Mouse (Mus musculus): ENCODE results near the gene Rapgef3. TPM values are rescaled to one million over a fixed set of nuclear protein-coding genes. Genes with fewer than 3 reads are reported as not detected.

The Rapgef3 gene
- polyA plus RNA-seq, 1 experiment from 2014 or later: 8.0 TPM

GRCm38 (mm10) chr15:97787799-97788667 lies 20.3 kb upstream of the Rapgef3 start:
- Histone ChIP-seq H3K27me3 (replicated peaks; ENCODE audit: control insufficient read depth, insufficient read depth, low read length) (no peaks in the 10 kb centered on the region), H3K4me2 (ENCODE audit: low read depth, low read length) (no peak overlapping the region), H3K4me3 (ENCODE audit: low read depth, low read length) (no peak overlapping the region), H3K36me3 (ENCODE audit: control insufficient read depth, insufficient read depth, low read length) (peaks cover 21% of the 10 kb centered on the region), H3K27ac (replicated peaks; ENCODE audit: low read depth, low read length) (no peak overlapping the region), H3K9ac (ENCODE audit: low read depth, low read length) (no peak overlapping the region), H3K9me3 (ENCODE audit: control insufficient read depth, low read length) (no peaks in the 10 kb centered on the region), H3K4me1 (ENCODE audit: control insufficient read depth, insufficient read depth, low read length) (0 out of 2 replicates have a peak, but pooled peaks cover 5% of the 10 kb centered on the region)
- ATAC-seq (ENCODE audit: low read depth): no peak
- DNase-seq (ENCODE audit: low spot score): no peak
- WGBS: 69% methylated on average over 19 of the region's 19 CpGs

GRCm38 (mm10) chr15:97787148-97787798 lies 19.5 kb upstream of the Rapgef3 start:
- Histone ChIP-seq H3K36me3 (ENCODE audit: control insufficient read depth, insufficient read depth, low read length) (peaks cover 15% of the 10 kb centered on the region), H3K27ac (replicated peaks; ENCODE audit: low read depth, low read length) (no peak overlapping the region), H3K9ac (ENCODE audit: low read depth, low read length) (no peak overlapping the region), H3K4me1 (ENCODE audit: control insufficient read depth, insufficient read depth, low read length) (peaks cover 10% of the 10 kb centered on the region), H3K9me3 (ENCODE audit: control insufficient read depth, low read length) (no peaks in the 10 kb centered on the region), H3K4me3 (ENCODE audit: low read depth, low read length) (no peak overlapping the region), H3K4me2 (ENCODE audit: low read depth, low read length) (no peak overlapping the region), H3K27me3 (replicated peaks; ENCODE audit: control insufficient read depth, insufficient read depth, low read length) (no peaks in the 10 kb centered on the region)
- DNase-seq (ENCODE audit: low spot score) (no peak), ATAC-seq (ENCODE audit: low read depth) (no peak)
- WGBS: 73% methylated on average over 7 of the region's 7 CpGs

GRCm38 (mm10) chr15:97786412-97787112 lies 18.8 kb upstream of the Rapgef3 start:
- ATAC-seq (ENCODE audit: low read depth): no peak
- no peak for DNase-seq (ENCODE audit: low spot score)
- Histone ChIP-seq H3K4me2 (ENCODE audit: low read depth, low read length) (no peak overlapping the region), H3K4me1 (ENCODE audit: control insufficient read depth, insufficient read depth, low read length) (peaks cover 17% of the 10 kb centered on the region), H3K27ac (replicated peaks; ENCODE audit: low read depth, low read length) (no peak overlapping the region), H3K4me3 (ENCODE audit: low read depth, low read length) (no peak overlapping the region), H3K36me3 (ENCODE audit: control insufficient read depth, insufficient read depth, low read length) (peaks cover 9% of the 10 kb centered on the region; the same call in 1 of the 2 replicates), H3K9me3 (ENCODE audit: control insufficient read depth, low read length) (no peaks in the 10 kb centered on the region), H3K9ac (ENCODE audit: low read depth, low read length) (no peak overlapping the region), H3K27me3 (replicated peaks; ENCODE audit: control insufficient read depth, insufficient read depth, low read length) (no peaks in the 10 kb centered on the region)
- 67% methylated on average over 10 of the region's 10 CpGs for WGBS

- Histone ChIP-seq H3K27me3 (replicated peaks; ENCODE audit: control insufficient read depth, insufficient read depth, low read length) (no peaks in the 10 kb centered on the region), H3K36me3 (ENCODE audit: control insufficient read depth, insufficient read depth, low read length) (0 out of 2 replicates have a peak, but pooled peaks cover 3% of the 10 kb centered on the region), H3K4me2 (ENCODE audit: low read depth, low read length) (no peak overlapping the region), H3K9ac (ENCODE audit: low read depth, low read length) (no peak overlapping the region), H3K27ac (replicated peaks; ENCODE audit: low read depth, low read length) (no peak overlapping the region), H3K4me1 (ENCODE audit: control insufficient read depth, insufficient read depth, low read length) (peaks cover 22% of the 10 kb centered on the region), H3K4me3 (ENCODE audit: low read depth, low read length) (no peak overlapping the region), H3K9me3 (ENCODE audit: control insufficient read depth, low read length) (no peaks in the 10 kb centered on the region)
- 70% methylated on average over 9 of the region's 9 CpGs for WGBS
- no peak for DNase-seq (ENCODE audit: low spot score)
- ATAC-seq (ENCODE audit: low read depth): no peak
Measured at GRCm38 (mm10) chr15:97785731-97786411, 18.1 kb upstream of the Rapgef3 start.

- H3K9ac ChIP-seq (ENCODE audit: low read depth, low read length): peak overlapping the region; percentile 80
- H3K4me2 ChIP-seq (ENCODE audit: low read depth, low read length): peak overlapping the region; percentile 93
- 0 out of 2 replicates have a peak, but pooled peaks cover 1% of the 10 kb centered on the region for H3K36me3 ChIP-seq (ENCODE audit: control insufficient read depth, insufficient read depth, low read length)
- DNase-seq (ENCODE audit: low spot score) (no peak), ATAC-seq (ENCODE audit: low read depth) (peak; percentile 41)
- H3K27ac ChIP-seq (replicated peaks; ENCODE audit: low read depth, low read length): no peak overlapping the region
- peaks cover 23% of the 10 kb centered on the region for H3K4me1 ChIP-seq (ENCODE audit: control insufficient read depth, insufficient read depth, low read length)
- H3K9me3 ChIP-seq (ENCODE audit: control insufficient read depth, low read length): no peaks in the 10 kb centered on the region
- WGBS: 10% methylated on average over 29 of the region's 45 CpGs
- H3K27me3 ChIP-seq (replicated peaks; ENCODE audit: control insufficient read depth, insufficient read depth, low read length): no peaks in the 10 kb centered on the region
- peak overlapping the region; percentile 72 for H3K4me3 ChIP-seq (ENCODE audit: low read depth, low read length)
Measured at GRCm38 (mm10) chr15:97784561-97785161, 16.9 kb upstream of the Rapgef3 start.

GRCm38 (mm10) chr15:97784092-97784559 lies 16.4 kb upstream of the Rapgef3 start:
- no peaks in the 10 kb centered on the region for H3K9me3 ChIP-seq (ENCODE audit: control insufficient read depth, low read length)
- DNase-seq (ENCODE audit: low spot score) (peak; percentile 87), ATAC-seq (ENCODE audit: low read depth) (peak; percentile 89)
- 4% methylated on average over 12 of the region's 39 CpGs for WGBS
- peak overlapping the region; percentile 93 for H3K4me2 ChIP-seq (ENCODE audit: low read depth, low read length)
- peak overlapping the region; percentile 72 for H3K4me3 ChIP-seq (ENCODE audit: low read depth, low read length)
- H3K36me3 ChIP-seq (ENCODE audit: control insufficient read depth, insufficient read depth, low read length): no peaks in the 10 kb centered on the region
- H3K27ac ChIP-seq (replicated peaks; ENCODE audit: low read depth, low read length): no peak overlapping the region
- peaks cover 23% of the 10 kb centered on the region for H3K4me1 ChIP-seq (ENCODE audit: control insufficient read depth, insufficient read depth, low read length)
- peak overlapping the region; percentile 80 for H3K9ac ChIP-seq (ENCODE audit: low read depth, low read length)
- no peaks in the 10 kb centered on the region for H3K27me3 ChIP-seq (replicated peaks; ENCODE audit: control insufficient read depth, insufficient read depth, low read length)

- 4% methylated on average over 9 of the region's 9 CpGs for WGBS
- H3K4me2 ChIP-seq (ENCODE audit: low read depth, low read length): peak overlapping the region; percentile 49
- peak overlapping the region; percentile 10 for H3K4me3 ChIP-seq (ENCODE audit: low read depth, low read length)
- H3K9ac ChIP-seq (ENCODE audit: low read depth, low read length): no peak overlapping the region; the same call in 1 of the 2 replicates
- no peaks in the 10 kb centered on the region for H3K36me3 ChIP-seq (ENCODE audit: control insufficient read depth, insufficient read depth, low read length)
- no peaks in the 10 kb centered on the region for H3K9me3 ChIP-seq (ENCODE audit: control insufficient read depth, low read length)
- H3K4me1 ChIP-seq (ENCODE audit: control insufficient read depth, insufficient read depth, low read length): peaks cover 23% of the 10 kb centered on the region
- ATAC-seq (ENCODE audit: low read depth) (peak; percentile 31; the same call in 1 of the 2 replicates), DNase-seq (ENCODE audit: low spot score) (peak; percentile 80)
- no peaks in the 10 kb centered on the region for H3K27me3 ChIP-seq (replicated peaks; ENCODE audit: control insufficient read depth, insufficient read depth, low read length)
- peak overlapping the region; percentile 64; the same call in 1 of the 2 replicates for H3K27ac ChIP-seq (replicated peaks; ENCODE audit: low read depth, low read length)
Measured at GRCm38 (mm10) chr15:97782749-97783105, 15.0 kb upstream of the Rapgef3 start.
